Mouse (Mus musculus): Measurements from ENCODE around the gene Cemip.

- TF ChIP-seq POLR2A (IDR thresholded peaks at IDR 0.05; ENCODE audit: control insufficient read depth, extremely low read depth, insufficient read depth, low read length, poor library complexity) (no peak), CTCF (IDR thresholded peaks at IDR 0.05; ENCODE audit: borderline replicate concordance, control insufficient read depth, extremely low read depth, insufficient read depth, low read length, poor library complexity) (no peak)
Measured at GRCm38 (mm10) chr7:84059799-84060198, 26.5 kb downstream of the Cemip start.

All from thymus, adult 2 months (tissue).